Mouse (Mus musculus) megakaryocyte, embryonic 14.5 days (primary cell): ENCODE results near the gene Rnf212.
"Not testable (repeated sequence)": the region's sequence is repeated elsewhere in the genome, so short reads cannot be mapped to it uniquely, and the experiment has no call there.

Experiments
- FLI1 ChIP-seq: IDR thresholded peaks from 2 replicates; pipeline ENCODE4 v1.6.1; 2012; ENCODE audit warnings: low read length, inconsistent platforms, mixed read lengths
- GATA1 ChIP-seq: IDR thresholded peaks from 3 replicates; pipeline ENCODE4 v1.6.1; 2012; ENCODE audit warnings: mixed read lengths, low read length, inconsistent platforms, borderline replicate concordance

DNA sequence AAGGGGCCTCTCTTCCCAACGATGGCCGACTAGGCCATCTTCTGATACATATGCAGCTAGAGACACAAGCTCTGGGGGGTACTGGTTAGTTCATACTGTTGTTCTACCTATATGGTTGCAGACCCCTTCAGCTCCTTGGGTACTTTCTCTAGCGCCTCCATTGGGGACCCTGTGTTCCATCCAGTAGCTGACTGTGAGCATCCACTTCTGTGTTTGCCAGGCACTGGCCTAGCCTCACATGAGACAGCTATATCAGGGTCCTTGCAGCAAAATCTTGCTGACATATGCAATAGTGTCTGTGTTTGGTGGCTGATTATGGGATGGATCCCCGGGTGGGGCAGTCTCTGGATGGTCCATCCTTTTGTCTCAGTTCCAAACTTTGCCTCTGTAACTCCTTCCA is 23.5 kb downstream of the Rnf212 start:
- not testable (repeated sequence) for TF ChIP-seq GATA1, FLI1
